Mouse (Mus musculus) limb, embryonic 14.5 days (tissue): Measurements from ENCODE around the gene Odf3b. TPM values are rescaled to one million over a fixed set of nuclear protein-coding genes. Genes with fewer than 3 reads are reported as not detected.

ENCODE experiments used
- ATAC-seq: fragments of 200-750 bp; cut with Nextera tagmentation; 2 replicates; pipeline ENCODE4 v1.8.0; 2017; ENCODE audit warnings: low read depth, moderate number of reproducible peaks, moderate TSS enrichment; ENCODE audit not compliant: low FRiP score
- DNase-seq: peaks from one replicate; pipeline ENCODE4 v3.0.0-alpha.2; 2015; ENCODE audit warnings: low spot score
- H3K27ac ChIP-seq: fragments of 300-500 bp; sonication (generic); replicated peaks from 2 replicates; pipeline ENCODE4 v1.5.1; 2014; ENCODE audit warnings: low read depth, mild to moderate bottlenecking, low read length, moderate library complexity, mixed read lengths
- H3K27me3 ChIP-seq: fragments of 300-500 bp; sonication (generic); 2 replicates; pipeline ENCODE4 v1.6.1; 2014; ENCODE audit warnings: low read length, mixed read lengths; ENCODE audit not compliant: control insufficient read depth, insufficient read depth
- H3K36me3 ChIP-seq: fragments of 300-500 bp; sonication (generic); 2 replicates; pipeline ENCODE4 v1.6.1; 2014; ENCODE audit warnings: mild to moderate bottlenecking, low read length, moderate library complexity, mixed read lengths; ENCODE audit not compliant: control insufficient read depth, insufficient read depth
- H3K4me1 ChIP-seq: fragments of 300-500 bp; sonication (generic); 2 replicates; pipeline ENCODE4 v1.6.1; 2014; ENCODE audit warnings: antibody characterized with exemption, low read length, mixed read lengths; ENCODE audit not compliant: control insufficient read depth, insufficient read depth
- H3K4me2 ChIP-seq: fragments of 300-500 bp; sonication (generic); replicated peaks from 2 replicates; pipeline ENCODE4 v1.6.1; 2014; ENCODE audit warnings: low read depth, mild to moderate bottlenecking, low read length, moderate library complexity; ENCODE audit not compliant: severe bottlenecking
- H3K4me3 ChIP-seq: fragments of 300-500 bp; sonication (generic); replicated peaks from 2 replicates; pipeline ENCODE4 v1.5.1; 2014; ENCODE audit warnings: low read length
- H3K9ac ChIP-seq: fragments of 300-500 bp; sonication (generic); 2 replicates; pipeline ENCODE4 v1.6.1; 2014; ENCODE audit warnings: mild to moderate bottlenecking, low read depth, low read length, moderate library complexity; ENCODE audit not compliant: severe bottlenecking
- H3K9me3 ChIP-seq: fragments of 300-500 bp; sonication (generic); 2 replicates; pipeline ENCODE4 v1.6.1; 2016; ENCODE audit warnings: low read length; ENCODE audit not compliant: control insufficient read depth
- POLR2A ChIP-seq: fragments of 200-500 bp; IDR thresholded peaks from 2 replicates; pipeline ENCODE4 v1.8.0; 2012; ENCODE audit warnings: inconsistent platforms, mild to moderate bottlenecking, moderate library complexity, borderline replicate concordance; ENCODE audit not compliant: insufficient read depth, insufficient read length; ENCODE audit errors: extremely low read depth
- WGBS: fragments of 180-500 bp; shearing (Covaris S2); extraction: QIAGEN DNeasy Blood & Tissue Kit; methylation state at CpG from one replicate; pipeline ENCODE4 v1.1.7; 2014; 5-methylcytosine and 5-hydroxymethylcytosine counted together
- polyA plus RNA-seq, 2 experiments: library from polyadenylated mRNA; depleted of rRNA in 1 of 2; stranded (reverse) in 1 of 2; unstranded in 1 of 2; fragments of >200 nt; fragmentation: Nextera tagmentation in 1 of 2; extraction: Ambion mirVana in 1 of 2; gene quantifications; 2 replicates each; pipeline versions ENCODE4 v1.2.1 to v1.2.3; 2012 to 2014

Gene Odf3b
- polyA plus RNA-seq, 2 experiments = 0.62 to 0.67 TPM

GRCm38 (mm10) chr15:89421938-89422337 is 42.9 kb upstream of the Odf3b start:
- H3K36me3 ChIP-seq = peaks cover 23% of the 10 kb centered on the region
- no peak overlapping the region for H3K27ac ChIP-seq
- no peak overlapping the region for H3K9ac ChIP-seq
- H3K27me3 ChIP-seq = no peaks in the 10 kb centered on the region
- WGBS = 87% methylated on average over 9 of the region's 9 CpGs
- ATAC-seq = no peak
- no peaks in the 10 kb centered on the region for H3K4me1 ChIP-seq
- no peak overlapping the region for H3K4me2 ChIP-seq
- TF ChIP-seq POLR2A = no peak
- H3K4me3 ChIP-seq = no peak overlapping the region
- DNase-seq = no peak
- H3K9me3 ChIP-seq = no peaks in the 10 kb centered on the region

- no peaks in the 10 kb centered on the region for H3K4me1 ChIP-seq
- H3K4me3 ChIP-seq = no peak overlapping the region
- 89% methylated on average over 8 of the region's 8 CpGs for WGBS
- H3K27ac ChIP-seq = no peak overlapping the region
- TF ChIP-seq POLR2A = no peak
- DNase-seq (no peak), ATAC-seq (no peak)
- H3K4me2 ChIP-seq = no peak overlapping the region
- H3K27me3 ChIP-seq = no peaks in the 10 kb centered on the region
- H3K36me3 ChIP-seq = peaks cover 5% of the 10 kb centered on the region
- no peaks in the 10 kb centered on the region for H3K9me3 ChIP-seq
- no peak overlapping the region for H3K9ac ChIP-seq
These were observed 36.2 kb upstream of the Odf3b start for GRCm38 (mm10) chr15:89415282-89415681.

- no peak for DNase-seq
- no peak within 1 kb of the TSS for H3K9ac ChIP-seq
- H3K27me3 ChIP-seq = no peaks in the 10 kb centered on the region
- no peak for TF ChIP-seq POLR2A
- 82% methylated on average over 21 of the region's 24 CpGs for WGBS
- no peak within 1 kb of the TSS for H3K27ac ChIP-seq
- H3K4me1 ChIP-seq = no peaks in the 10 kb centered on the region
- no peaks in the 10 kb centered on the region for H3K9me3 ChIP-seq
- no peak within 1 kb of the TSS for H3K4me3 ChIP-seq
- ATAC-seq = no peak
- H3K36me3 ChIP-seq = no peaks in the 10 kb centered on the region
- H3K4me2 ChIP-seq = no peak within 1 kb of the TSS
These were observed 31.0 kb upstream of the Odf3b start, which contains the start of gene Syce3 for GRCm38 (mm10) chr15:89410118-89410517. TSS of gene Syce3 (minus strand) at chr15:89410503.

- Histone ChIP-seq H3K9me3 (no peaks in the 10 kb centered on the region), H3K36me3 (no peaks in the 10 kb centered on the region), H3K4me2 (no peak overlapping the region), H3K27ac (no peak overlapping the region), H3K4me1 (no peaks in the 10 kb centered on the region), H3K9ac (no peak overlapping the region), H3K27me3 (no peaks in the 10 kb centered on the region), H3K4me3 (no peak overlapping the region)
- TF ChIP-seq POLR2A = no peak
- DNase-seq (no peak), ATAC-seq (no peak)
These were observed 27.6 kb upstream of the Odf3b start for GRCm38 (mm10) chr15:89406691-89407090.

GRCm38 (mm10) chr15:89404831-89405623 is 25.9 kb upstream of the Odf3b start:
- Histone ChIP-seq H3K9ac (no peak overlapping the region), H3K27me3 (no peaks in the 10 kb centered on the region), H3K27ac (no peak overlapping the region), H3K36me3 (no peaks in the 10 kb centered on the region), H3K4me3 (no peak overlapping the region), H3K9me3 (no peaks in the 10 kb centered on the region), H3K4me1 (no peaks in the 10 kb centered on the region), H3K4me2 (no peak overlapping the region)
- DNase-seq = no peak
- TF ChIP-seq POLR2A = no peak
- 76% methylated on average over 10 of the region's 10 CpGs for WGBS
- ATAC-seq = no peak

DNA sequence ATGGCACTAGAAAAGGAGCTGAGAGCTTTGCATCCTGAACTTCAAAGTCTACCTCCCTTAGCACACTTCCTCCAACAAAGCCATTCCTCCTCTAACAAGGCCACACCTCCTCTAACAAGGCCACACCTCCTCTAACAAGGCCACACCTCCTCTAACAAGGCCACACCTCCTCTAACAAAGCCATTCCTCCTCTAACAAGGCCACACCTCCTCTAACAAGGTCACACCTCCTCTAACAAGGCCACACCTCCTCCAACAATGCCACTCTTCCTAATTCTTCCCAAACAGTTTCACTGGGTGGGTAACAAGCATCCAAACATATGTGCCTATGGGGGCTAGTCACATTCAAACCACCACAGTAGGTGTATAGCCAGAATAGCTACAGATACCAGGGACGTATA is 23.4 kb upstream of the Odf3b start:
- Histone ChIP-seq H3K27ac (no peak overlapping the region), H3K4me3 (no peak overlapping the region), H3K9ac (no peak overlapping the region), H3K27me3 (no peaks in the 10 kb centered on the region), H3K4me1 (no peaks in the 10 kb centered on the region), H3K9me3 (no peaks in the 10 kb centered on the region), H3K36me3 (no peaks in the 10 kb centered on the region), H3K4me2 (no peak overlapping the region)
- no peak for ATAC-seq
- WGBS = 85% methylated on average over 1 of the region's 1 CpGs
- no peak for TF ChIP-seq POLR2A
- DNase-seq = no peak
